9 mouse cellular contexts compared by ENCODE assay signal in genomic region chr12:54545821-54546608, GRCm38 (mm10).
DNase-seq lines count a peak whose midpoint lies in the region; ATAC-seq lines count a peak whose summit lies in the region.
"Had no signal": no experiment of that assay in that cellular context is flagged by ENCODE, and none has a peak within 500 bp of the region (broad histone marks: within the 10 kb centered on the region; RNA-seq: fewer than 3 reads in every experiment).

No protein-coding gene starts in this region.

- H3K9ac ChIP-seq in embryonic facial prominence, embryonic 13.5 days: no peak overlapping the region
- H3K9ac ChIP-seq in heart, embryonic 14.5 days (ENCODE audit: low read length): no peak overlapping the region
- no peak overlapping the region for H3K9ac ChIP-seq in liver, embryonic 13.5 days
- H3K9ac ChIP-seq in neural tube, embryonic 14.5 days (replicated peaks; ENCODE audit: low read depth, low read length): no peak overlapping the region; the same call in 1 of the 2 replicates
- H3K9ac ChIP-seq: liver, embryonic 15.5 days had no signal

- no peaks in the 10 kb centered on the region for H3K36me3 ChIP-seq in embryonic facial prominence, embryonic 13.5 days
- no peaks in the 10 kb centered on the region for H3K36me3 ChIP-seq in heart, embryonic 14.5 days (ENCODE audit: control insufficient read depth, insufficient read depth, low read length)
- H3K36me3 ChIP-seq in liver, embryonic 13.5 days: no peaks in the 10 kb centered on the region
- H3K36me3 ChIP-seq in neural tube, embryonic 14.5 days (ENCODE audit: control insufficient read depth, insufficient read depth, low read length): no peaks in the 10 kb centered on the region
- H3K36me3 ChIP-seq: liver, embryonic 15.5 days had no signal

- H3K27me3 ChIP-seq in embryonic facial prominence, embryonic 13.5 days: no peaks in the 10 kb centered on the region
- H3K27me3 ChIP-seq in heart, embryonic 14.5 days (ENCODE audit: control insufficient read depth, insufficient read depth, low read length): no peaks in the 10 kb centered on the region
- no peaks in the 10 kb centered on the region for H3K27me3 ChIP-seq in liver, embryonic 13.5 days
- no peaks in the 10 kb centered on the region for H3K27me3 ChIP-seq in neural tube, embryonic 14.5 days (ENCODE audit: control insufficient read depth, insufficient read depth, low read length)
- H3K27me3 ChIP-seq: liver, embryonic 15.5 days had no signal

- peak overlapping the region; percentile 34 for H3K4me2 ChIP-seq in embryonic facial prominence, embryonic 13.5 days
- peak overlapping the region; percentile 11; the same call in 1 of the 2 replicates for H3K4me2 ChIP-seq in heart, embryonic 14.5 days (ENCODE audit: low read length)
- no peak overlapping the region for H3K4me2 ChIP-seq in liver, embryonic 13.5 days
- peak overlapping the region; percentile 41 for H3K4me2 ChIP-seq in neural tube, embryonic 14.5 days (ENCODE audit: low read depth, low read length)
- H3K4me2 ChIP-seq: liver, embryonic 15.5 days had no signal

- H3K4me3 ChIP-seq in embryonic facial prominence, embryonic 13.5 days: no peak overlapping the region
- H3K4me3 ChIP-seq in heart, embryonic 14.5 days (ENCODE audit: control insufficient read depth in 1 of 2, insufficient read depth in 1 of 2, low read depth in 1 of 2, low read length in 2 of 2): no peak overlapping the region
- no peak overlapping the region for H3K4me3 ChIP-seq in liver, embryonic 13.5 days (replicated peaks)
- H3K4me3 ChIP-seq in neural tube, embryonic 14.5 days (ENCODE audit: low read depth, low read length): no peak overlapping the region
- H3K4me3 ChIP-seq: liver, embryonic 15.5 days had no signal

- H3K4me1 ChIP-seq in embryonic facial prominence, embryonic 13.5 days: 0 out of 2 replicates have a peak, but pooled peaks cover 2% of the 10 kb centered on the region
- peaks cover 0 to 2% of the 10 kb centered on the region in 2 experiments; a peak in 1 of 4 replicates for H3K4me1 ChIP-seq in heart, embryonic 14.5 days (ENCODE audit: control insufficient read depth in 2 of 2, insufficient read depth in 2 of 2, low read length in 2 of 2)
- H3K4me1 ChIP-seq in liver, embryonic 13.5 days (replicated peaks): no peaks in the 10 kb centered on the region
- H3K4me1 ChIP-seq in neural tube, embryonic 14.5 days (ENCODE audit: control insufficient read depth, insufficient read depth, low read length): peaks cover 7% of the 10 kb centered on the region; the same call in 1 of the 2 replicates
- H3K4me1 ChIP-seq: liver, embryonic 15.5 days had no signal

- no peak overlapping the region for H3K27ac ChIP-seq in embryonic facial prominence, embryonic 13.5 days
- no peak overlapping the region for H3K27ac ChIP-seq in heart, embryonic 14.5 days (replicated peaks in 1 of 2; ENCODE audit: control insufficient read depth in 1 of 2, insufficient read depth in 1 of 2, low read depth in 2 of 2, low read length in 2 of 2)
- H3K27ac ChIP-seq in liver, embryonic 13.5 days: no peak overlapping the region
- H3K27ac ChIP-seq in neural tube, embryonic 14.5 days (ENCODE audit: low read depth, low read length): no peak overlapping the region
- H3K27ac ChIP-seq: liver, embryonic 15.5 days had no signal

- peak; percentile 11 to 20 for DNase-seq in CD8-positive naive resting alpha-beta T cell, adult 2 months (ENCODE audit: low read depth in 2 of 2, low spot score in 2 of 2)
- DNase-seq in adrenal gland, postnatal 4 days (ENCODE audit: low spot score in 2 of 2): peak; percentile 18 to 44
- DNase-seq in kidney, postnatal 10 days: peak; percentile 83
- DNase-seq in liver, embryonic 13.5 days: peak; percentile 7
- DNase-seq in thymus, postnatal 0 days (ENCODE audit: low spot score): peak; percentile 73

- ATAC-seq in embryonic facial prominence, embryonic 13.5 days (ENCODE audit: insufficient number of reproducible peaks, insufficient read depth, low FRiP score, low TSS enrichment, low read depth): no peak
- no peak for ATAC-seq in heart, embryonic 14.5 days (ENCODE audit: insufficient number of reproducible peaks, insufficient read depth, low FRiP score, low read depth)
- ATAC-seq in liver, embryonic 13.5 days (ENCODE audit: low read depth): no peak
- peak; percentile 86 for ATAC-seq in neural tube, embryonic 14.5 days (ENCODE audit: low read depth)

- H3K9me3 ChIP-seq in embryonic facial prominence, embryonic 13.5 days: 0 out of 2 replicates have a peak, but pooled peaks cover 2% of the 10 kb centered on the region
- 0 out of 2 replicates have a peak, but pooled peaks cover 3% of the 10 kb centered on the region for H3K9me3 ChIP-seq in heart, embryonic 14.5 days (ENCODE audit: control insufficient read depth, low read length)
- no peaks in the 10 kb centered on the region for H3K9me3 ChIP-seq in liver, embryonic 13.5 days (replicated peaks)
- no peaks in the 10 kb centered on the region for H3K9me3 ChIP-seq in neural tube, embryonic 14.5 days (ENCODE audit: control insufficient read depth, low read length)
- H3K9me3 ChIP-seq: liver, embryonic 15.5 days had no signal

- WGBS in embryonic facial prominence, embryonic 13.5 days: 33% methylated on average over 16 of the region's 16 CpGs
- 40% methylated on average over 16 of the region's 16 CpGs for WGBS in heart, embryonic 14.5 days
- 36% methylated on average over 16 of the region's 16 CpGs for WGBS in liver, embryonic 13.5 days (ENCODE audit: insufficient replicate concordance)
- 18% methylated on average over 16 of the region's 16 CpGs for WGBS in neural tube, embryonic 14.5 days

Comparison
In these comparisons a context has a peak if more than half of its experiments do, and no peak if none do; other contexts are left out.
1. DNase-seq: peak in every context shown above with its lines; median percentile 83 in kidney, postnatal 10 days; 73 in thymus, postnatal 0 days; 31 in adrenal gland, postnatal 4 days; 16 in CD8-positive naive resting alpha-beta T cell, adult 2 months; 7 in liver, embryonic 13.5 days.